Mouse (Mus musculus): ENCODE measurements around the gene Commd8.

- TF ChIP-seq POLR2A (IDR thresholded peaks at IDR 0.05; ENCODE audit: low read depth, low read length) (no peak), CTCF (IDR thresholded peaks at IDR 0.05; ENCODE audit: extremely low read depth, insufficient read length, insufficient replicate concordance, low read depth, low read length) (no peak)
These were observed 15.9 kb upstream of the Commd8 start for GRCm38 (mm10) chr5:72183929-72184328.

All from small intestine, adult 2 months (tissue).